Mouse (Mus musculus) inflammation-experienced regulatory T-cells, adult 16 weeks (primary cell): ENCODE data around the gene Tnks2. TPM values are rescaled to one million over a fixed set of nuclear protein-coding genes. Genes with fewer than 3 reads are reported as not detected.

Source experiments
- polyA plus RNA-seq: library from polyadenylated mRNA; unstranded; fragments of 100-300 nt; shearing (Covaris generic); gene quantifications from one replicate; pipeline ENCODE4 v1.2.1, GENCODE M21; 2017

Gene Tnks2
- 11.2 TPM for polyA plus RNA-seq

GRCm38 (mm10) chr19:36833788-36834531 is at the start of gene Tnks2:
Tnks2 (plus strand) TSS chr19:36834232.

GRCm38 (mm10) chr19:36919466-36919865 is 85.4 kb downstream of the Tnks2 start, which contains the start of gene Fgfbp3:
Fgfbp3 (minus strand) TSS chr19:36919615.

GRCm38 (mm10) chr19:36925671-36926552 is 91.9 kb downstream of the Tnks2 start, which contains the start of gene Btaf1:
Btaf1 (plus strand) TSS chr19:36926079.

Other genes starting within 250 kb of the Tnks2 start
- gene Ppp1r3c, start 97.6 kb upstream of the Tnks2 start, polyA plus RNA-seq: not detected
- 0.27 TPM for gene Fgfbp3, start 85.4 kb downstream of the Tnks2 start, polyA plus RNA-seq
- gene Btaf1, start 91.8 kb downstream of the Tnks2 start, polyA plus RNA-seq: 7.2 TPM